Mouse (Mus musculus) lung, postnatal 36 days (tissue): ENCODE data around the gene 6430571L13Rik.
A peak's percentile ranks its signal among the peaks of the same experiment; 100 is the strongest.

Experiments
- DNase-seq: peaks from one replicate; pipeline ENCODE4 v3.0.0; 2022; ENCODE audit warnings: mixed read lengths

Gene 6430571L13Rik

GRCm38 (mm10) chr9:107340911-107341645 lies 676 bp downstream of the 6430571L13Rik start:
- no peak for DNase-seq

GRCm38 (mm10) chr9:107342201-107342709 lies 1.9 kb downstream of the 6430571L13Rik start:
- no peak for DNase-seq

GRCm38 (mm10) chr9:107343146-107343943 lies 2.9 kb downstream of the 6430571L13Rik start:
- no peak for DNase-seq

- DNase-seq = no peak
Measured at GRCm38 (mm10) chr9:107344027-107344426, 3.6 kb downstream of the 6430571L13Rik start.

GRCm38 (mm10) chr9:107346081-107346480 lies 5.7 kb downstream of the 6430571L13Rik start:
- no peak for DNase-seq

DNA sequence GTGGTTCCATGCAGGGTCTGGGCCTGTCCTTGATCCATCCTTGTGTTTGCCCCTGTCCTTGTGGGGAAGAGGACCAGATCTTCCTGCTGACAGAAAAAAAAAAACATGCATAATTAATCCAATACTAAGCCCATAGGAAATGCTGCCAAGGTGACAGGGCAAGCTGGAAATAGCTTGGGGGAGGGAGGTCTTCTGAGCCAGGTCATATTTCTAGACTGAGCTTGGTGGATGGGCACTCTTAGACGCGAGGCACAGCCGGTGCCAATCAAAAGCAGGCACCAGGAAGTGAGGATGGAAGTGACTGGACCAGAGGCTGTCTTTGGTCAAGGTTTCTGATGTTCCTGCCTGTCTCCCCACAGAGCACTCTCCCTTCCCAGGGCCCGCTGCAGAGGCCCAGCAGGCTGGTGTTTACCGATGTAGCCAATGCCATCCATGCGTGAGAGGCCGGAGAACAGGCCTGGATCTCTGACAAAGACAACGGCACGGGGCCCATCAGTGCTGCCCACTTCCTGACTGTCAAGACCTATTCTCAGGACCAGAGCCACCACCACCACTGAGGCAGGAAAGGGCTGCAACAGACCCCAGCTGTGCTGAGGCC lies 7.3 kb downstream of the 6430571L13Rik start:
- no peak for DNase-seq

DNA sequence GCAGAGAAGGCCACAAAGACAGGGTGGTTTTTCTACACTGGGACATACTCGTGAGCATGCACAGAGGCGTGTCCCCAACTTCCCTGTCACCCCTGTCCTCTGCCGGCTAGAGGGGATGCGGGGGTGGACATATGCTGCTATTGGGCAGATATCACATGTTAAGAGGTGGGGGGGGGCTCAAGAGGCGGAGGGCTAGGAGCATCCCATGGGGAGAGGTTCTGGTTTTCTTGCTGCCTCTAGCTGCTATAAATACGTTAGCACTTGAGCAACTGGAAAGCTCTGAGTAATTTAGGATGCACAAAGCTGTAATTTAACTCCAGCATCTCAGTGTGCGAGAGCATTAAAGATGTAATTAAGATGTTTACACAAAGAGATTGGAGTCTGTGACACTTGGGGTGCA lies 8.9 kb downstream of the 6430571L13Rik start:
- DNase-seq = no peak

DNA sequence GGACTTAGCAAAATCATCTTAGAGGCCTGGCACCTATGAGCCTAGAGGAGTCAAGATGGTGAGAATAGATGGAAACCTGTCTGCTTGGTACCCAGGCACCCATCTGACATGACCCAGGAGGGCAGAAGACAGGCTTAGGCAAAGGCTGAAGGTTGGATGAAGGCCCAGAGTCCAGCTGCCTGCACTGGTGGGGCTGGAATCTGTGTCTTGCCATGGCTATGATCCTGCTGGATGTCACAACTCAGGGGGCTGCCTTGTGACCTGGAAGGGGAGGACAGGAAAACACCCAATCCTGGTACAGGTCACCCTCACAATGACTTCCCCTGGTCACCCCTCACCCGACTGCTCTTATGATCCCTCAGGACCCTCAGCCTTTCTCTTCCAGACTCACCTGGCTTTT lies 14.4 kb downstream of the 6430571L13Rik start:
- no peak for DNase-seq

DNA sequence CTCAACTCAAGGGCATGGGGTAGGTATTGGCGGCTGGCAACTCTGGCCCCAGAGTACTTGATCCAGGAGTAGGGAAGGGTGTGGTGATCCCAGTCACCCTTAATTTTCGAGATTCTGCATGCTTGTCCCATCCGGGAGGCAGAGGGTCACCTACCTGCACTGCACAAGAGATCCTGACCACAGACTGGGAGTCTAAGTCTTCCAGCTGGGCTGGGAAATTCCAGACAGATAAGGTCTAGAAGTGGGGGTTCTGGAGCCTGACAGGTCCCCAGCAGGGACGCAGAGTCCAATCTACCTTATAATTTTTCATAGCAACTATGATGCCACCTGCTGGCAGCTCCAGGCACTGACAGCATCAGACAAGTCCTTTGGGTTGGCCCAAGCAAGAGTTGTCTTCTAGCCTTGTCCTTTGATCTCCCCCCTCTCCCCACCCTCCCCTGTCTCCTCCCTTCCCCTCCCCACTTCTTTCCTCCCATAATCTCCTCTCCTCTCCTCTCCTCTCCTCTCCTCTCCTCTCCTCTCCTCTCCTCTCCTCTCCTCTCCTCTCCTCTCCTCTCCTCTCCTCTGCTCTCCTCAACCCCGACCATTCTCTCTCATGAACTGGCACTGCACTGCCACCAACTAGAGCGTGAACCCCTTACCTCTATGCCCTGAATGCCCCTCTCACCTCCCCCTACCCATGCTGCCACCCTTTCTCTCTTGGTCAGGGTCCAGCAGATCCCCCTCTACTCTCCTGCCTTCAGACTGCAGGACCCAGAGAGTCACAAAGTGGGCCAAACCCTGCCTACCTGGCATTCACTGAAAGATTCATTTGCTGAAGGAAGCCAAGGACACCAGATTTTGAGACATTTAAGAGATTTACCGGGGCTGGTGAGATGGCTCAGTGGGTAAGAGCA lies 15.7 kb downstream of the 6430571L13Rik start:
- DNase-seq = peak; percentile 85

GRCm38 (mm10) chr9:107357651-107358050 lies 17.2 kb downstream of the 6430571L13Rik start:
- peak; percentile 82 for DNase-seq

- no peak for DNase-seq
Measured at GRCm38 (mm10) chr9:107360989-107361388, 20.6 kb downstream of the 6430571L13Rik start.

DNA sequence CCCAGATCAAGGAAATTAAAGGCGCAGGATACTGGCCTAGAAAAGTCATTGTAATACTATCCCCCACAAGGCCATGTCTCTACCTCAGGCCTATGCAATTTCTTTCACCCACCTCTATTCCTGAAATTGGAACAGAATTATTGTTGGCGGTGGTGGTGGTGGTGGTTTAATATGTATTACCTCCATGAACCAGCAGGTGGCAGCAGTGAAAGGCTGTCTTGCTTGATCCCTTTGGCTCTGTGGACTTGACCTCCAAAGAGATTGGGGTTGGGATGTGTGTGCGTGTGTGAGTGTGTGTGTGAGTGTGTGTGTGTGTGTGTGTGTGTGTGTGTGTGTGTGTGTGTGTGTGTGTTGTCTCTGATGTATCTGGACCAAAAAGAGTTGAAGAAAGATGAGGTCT lies 26.2 kb downstream of the 6430571L13Rik start:
- DNase-seq = peak; percentile 75

- no peak for DNase-seq
Measured at GRCm38 (mm10) chr9:107368302-107368701, 27.9 kb downstream of the 6430571L13Rik start.

- DNase-seq = no peak
Measured at GRCm38 (mm10) chr9:107369270-107370105, 29.1 kb downstream of the 6430571L13Rik start.

DNA sequence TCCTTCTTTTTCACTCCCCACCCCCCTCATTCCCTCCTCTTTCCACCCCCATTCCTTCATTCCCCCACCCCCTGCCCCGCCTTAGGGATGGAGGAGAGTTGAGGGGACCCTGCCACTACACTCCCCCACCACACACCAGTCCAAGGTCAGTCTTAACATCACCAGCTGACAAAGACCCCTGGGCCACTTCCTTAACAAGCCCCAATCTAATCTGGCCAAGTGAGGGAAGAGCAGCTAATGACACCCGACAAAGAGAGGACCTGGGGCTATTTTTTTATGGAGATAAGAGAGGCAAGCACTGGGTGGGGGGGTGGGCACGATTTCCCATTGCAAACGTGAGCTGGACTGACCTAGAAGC lies 29.7 kb downstream of the 6430571L13Rik start:
- no peak for DNase-seq

GRCm38 (mm10) chr9:107372441-107372840 lies 32.0 kb downstream of the 6430571L13Rik start:
- DNase-seq = no peak

- DNase-seq = peak; percentile 25
Measured at GRCm38 (mm10) chr9:107374623-107375022, 34.2 kb downstream of the 6430571L13Rik start.

- no peak for DNase-seq
Measured at GRCm38 (mm10) chr9:107375451-107375850, 35.0 kb downstream of the 6430571L13Rik start.

DNA sequence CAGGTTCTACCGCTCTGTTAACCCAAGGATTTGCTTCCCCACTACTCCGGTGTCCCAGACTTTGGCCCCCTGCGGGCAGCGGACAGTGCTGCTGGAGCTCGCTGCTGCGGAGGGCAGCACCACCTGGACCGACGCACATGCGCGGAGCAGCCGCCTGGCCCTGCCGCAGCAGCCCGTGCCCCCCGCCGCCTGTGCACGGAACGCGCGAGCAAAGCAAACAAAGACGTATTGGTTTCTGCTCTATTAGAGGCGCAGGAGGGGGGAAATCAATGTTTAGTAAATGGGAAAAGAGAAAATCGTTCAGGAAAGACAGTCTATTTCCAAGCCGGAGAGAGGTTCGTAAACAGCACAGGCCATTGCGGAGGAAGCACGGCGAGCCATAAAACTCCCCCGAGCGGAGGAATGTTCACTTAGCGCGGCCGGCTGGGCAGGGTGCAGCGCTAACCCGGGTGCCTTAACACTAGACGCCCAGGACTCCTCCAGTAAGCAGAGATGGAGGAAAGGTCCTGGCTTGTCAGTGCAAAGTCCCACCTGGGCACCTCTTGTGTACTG lies 37.6 kb downstream of the 6430571L13Rik start:
- DNase-seq = no peak

GRCm38 (mm10) chr9:107381723-107382122 lies 41.3 kb downstream of the 6430571L13Rik start:
- DNase-seq = peak; percentile 10

DNA sequence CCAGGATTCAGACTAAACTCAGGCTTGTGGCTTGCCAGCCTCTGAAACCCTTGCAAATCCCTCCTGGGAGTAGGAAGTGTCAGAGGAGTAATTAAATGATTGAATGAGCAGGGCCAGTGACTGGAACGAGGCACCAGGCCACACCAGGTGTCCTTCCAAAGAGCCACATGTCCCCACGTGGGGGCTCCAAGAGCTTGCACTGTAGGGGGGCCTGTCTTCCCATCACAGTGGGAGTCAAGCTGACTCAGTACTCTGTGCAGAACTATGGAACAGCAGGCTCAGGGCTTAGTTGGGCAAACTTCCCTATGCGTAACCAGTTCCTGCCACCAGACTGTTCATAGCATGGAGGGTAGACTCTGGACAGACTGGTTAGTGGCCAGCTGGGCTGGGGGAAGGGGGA lies 44.0 kb downstream of the 6430571L13Rik start:
- DNase-seq = no peak
